Mouse (Mus musculus) midbrain, embryonic 14.5 days (tissue): ENCODE data around the gene Trub2. TPM values are rescaled to one million over a fixed set of nuclear protein-coding genes. Genes with fewer than 3 reads are reported as not detected.

ENCODE experiments used
- ATAC-seq: fragments of 200-750 bp; cut with Nextera tagmentation; 2 replicates; pipeline ENCODE4 v1.8.0; 2017; ENCODE audit warnings: moderate number of reproducible peaks, moderate library complexity; ENCODE audit not compliant: low FRiP score, low TSS enrichment
- DNase-seq: peaks from one replicate; pipeline ENCODE4 v3.0.0-alpha.2; 2015
- H3K27ac ChIP-seq: fragments of 300-500 bp; sonication (generic); replicated peaks from 2 replicates; pipeline ENCODE4 v1.5.1; 2014; ENCODE audit warnings: mild to moderate bottlenecking, low read depth, low read length, moderate library complexity
- H3K27me3 ChIP-seq: fragments of 300-500 bp; sonication (generic); 2 replicates; pipeline ENCODE4 v1.6.1; 2014; ENCODE audit warnings: low read length, control low read depth, mixed read lengths; ENCODE audit not compliant: control insufficient read depth, insufficient read depth
- H3K36me3 ChIP-seq: fragments of 300-500 bp; sonication (generic); 2 replicates; pipeline ENCODE4 v1.6.1; 2014; ENCODE audit warnings: low read length, control low read depth; ENCODE audit not compliant: control insufficient read depth, insufficient read depth
- H3K4me1 ChIP-seq: fragments of 300-500 bp; sonication (generic); 2 replicates; pipeline ENCODE4 v1.6.1; 2014; ENCODE audit warnings: mild to moderate bottlenecking, antibody characterized with exemption, low read length, control low read depth; ENCODE audit not compliant: control insufficient read depth, insufficient read depth
- H3K4me2 ChIP-seq: fragments of 300-500 bp; sonication (generic); 2 replicates; pipeline ENCODE4 v1.6.1; 2014; ENCODE audit warnings: mild to moderate bottlenecking, low read length, moderate library complexity
- H3K4me3 ChIP-seq: fragments of 300-500 bp; sonication (generic); replicated peaks from 2 replicates; pipeline ENCODE4 v1.5.1; 2014; ENCODE audit warnings: low read depth, low read length
- H3K9ac ChIP-seq: fragments of 300-500 bp; sonication (generic); replicated peaks from 2 replicates; pipeline ENCODE4 v1.6.1; 2014; ENCODE audit warnings: mild to moderate bottlenecking, low read length, moderate library complexity
- H3K9me3 ChIP-seq: fragments of 300-500 bp; sonication (generic); 2 replicates; pipeline ENCODE4 v1.6.1; 2016; ENCODE audit warnings: low read length, control low read depth, mixed read lengths; ENCODE audit not compliant: control insufficient read depth
- WGBS: fragments of 180-500 bp; shearing (Covaris S2); extraction: QIAGEN DNeasy Blood & Tissue Kit; methylation state at CpG from one replicate; pipeline ENCODE4 v1.1.7; 2014; 5-methylcytosine and 5-hydroxymethylcytosine counted together
- polyA plus RNA-seq: library from polyadenylated mRNA; unstranded; fragments of >200 nt; fragmentation: Nextera tagmentation; extraction: Ambion mirVana; gene quantifications from 2 replicates; pipeline ENCODE4 v1.2.1, GENCODE M21; 2014

The Trub2 gene
- polyA plus RNA-seq, 1 experiment from 2014 or later: 28.8 TPM

DNA sequence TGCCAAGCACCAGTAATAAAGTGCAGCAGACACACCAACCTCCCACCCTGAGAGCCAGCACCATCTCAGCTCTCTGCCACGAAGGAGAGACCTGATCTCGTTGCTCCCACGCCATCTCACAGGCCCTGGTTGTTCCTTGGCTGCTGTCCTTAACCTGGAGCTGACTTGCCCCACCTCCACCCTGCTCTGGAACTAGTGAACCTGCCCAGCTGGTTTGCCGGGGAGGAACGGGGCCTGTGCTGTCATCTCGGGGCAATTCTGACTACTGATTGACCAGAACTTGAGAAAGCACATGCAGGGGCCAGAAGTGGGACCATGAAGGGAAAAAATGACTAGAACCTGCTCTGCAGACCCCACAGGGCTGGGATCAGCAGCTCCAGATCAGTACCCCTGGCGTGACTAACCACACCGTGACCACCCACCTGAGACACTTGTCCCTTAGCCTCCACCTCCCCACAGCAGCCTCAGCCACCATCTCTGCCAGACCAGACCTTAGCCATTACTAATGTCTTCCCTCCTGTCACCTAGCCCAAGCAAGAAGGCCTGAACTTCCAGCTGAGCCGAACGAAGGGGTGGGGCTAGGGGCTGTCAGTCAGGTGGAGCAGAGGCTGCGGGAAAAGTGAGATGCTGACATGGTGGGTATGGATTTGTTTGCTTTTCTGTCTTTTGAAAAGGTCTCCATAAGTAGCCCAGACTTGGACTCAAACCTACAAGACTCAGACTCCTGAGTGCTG lies 20.2 kb downstream of the Trub2 start:
- H3K4me2 ChIP-seq: no peak overlapping the region
- no peak for DNase-seq
- H3K27ac ChIP-seq: no peak overlapping the region
- H3K4me3 ChIP-seq: no peak overlapping the region
- WGBS: 75% methylated on average over 11 of the region's 11 CpGs
- no peaks in the 10 kb centered on the region for H3K9me3 ChIP-seq
- no peak for ATAC-seq
- H3K27me3 ChIP-seq: no peaks in the 10 kb centered on the region
- H3K9ac ChIP-seq: no peak overlapping the region
- no peaks in the 10 kb centered on the region for H3K4me1 ChIP-seq
- no peaks in the 10 kb centered on the region for H3K36me3 ChIP-seq

DNA sequence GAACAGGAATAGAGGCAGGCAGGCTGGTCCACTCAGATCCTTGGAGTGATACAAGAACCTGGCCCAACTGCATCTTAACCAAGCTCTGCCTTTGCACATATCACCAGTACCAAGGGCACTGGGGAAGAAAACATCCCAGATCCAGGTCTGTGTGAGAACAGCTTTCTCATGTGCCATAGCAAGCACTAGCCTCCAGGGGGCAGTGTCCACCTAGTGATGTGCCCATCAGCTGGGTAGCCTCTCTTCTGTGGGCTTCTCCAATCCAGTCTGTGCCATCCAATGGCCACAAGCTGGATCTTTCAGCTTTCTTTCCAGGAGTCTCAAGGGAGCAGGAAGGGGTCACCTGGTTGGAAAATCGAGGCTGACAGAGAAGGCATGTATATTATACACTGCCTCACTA lies 23.5 kb downstream of the Trub2 start:
- ATAC-seq: no peak
- no peak overlapping the region for H3K27ac ChIP-seq
- H3K4me2 ChIP-seq: no peak overlapping the region
- H3K27me3 ChIP-seq: no peaks in the 10 kb centered on the region
- H3K9me3 ChIP-seq: no peaks in the 10 kb centered on the region
- H3K4me1 ChIP-seq: no peaks in the 10 kb centered on the region
- 7% methylated on average over 1 of the region's 1 CpGs for WGBS
- no peaks in the 10 kb centered on the region for H3K36me3 ChIP-seq
- peak; percentile 86 for DNase-seq
- H3K9ac ChIP-seq: no peak overlapping the region
- H3K4me3 ChIP-seq: no peak overlapping the region

DNA sequence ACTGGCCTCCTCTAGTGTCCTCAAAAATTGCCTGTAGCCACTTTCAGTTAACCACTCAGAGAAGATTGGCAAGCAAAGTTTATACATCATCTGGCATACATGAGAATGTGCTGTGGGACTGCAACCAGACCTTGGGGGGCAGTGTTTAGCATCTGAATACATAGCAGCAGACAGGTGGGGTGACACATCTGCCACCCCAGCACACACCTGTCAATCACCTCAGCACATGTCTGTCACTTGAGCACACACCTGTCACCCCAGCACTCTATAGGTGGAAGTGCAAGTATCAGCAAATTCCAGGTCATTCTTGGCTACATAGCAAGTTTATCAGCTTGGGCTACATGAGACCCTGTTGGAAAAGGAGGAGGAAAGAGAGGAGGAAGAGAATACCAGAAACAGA lies 32.6 kb downstream of the Trub2 start:
- Histone ChIP-seq H3K4me3 (no peak overlapping the region), H3K27ac (no peak overlapping the region), H3K9ac (no peak overlapping the region), H3K36me3 (no peaks in the 10 kb centered on the region), H3K9me3 (no peaks in the 10 kb centered on the region), H3K4me1 (0 out of 2 replicates have a peak, but pooled peaks cover 5% of the 10 kb centered on the region), H3K4me2 (no peak overlapping the region), H3K27me3 (peaks cover 20% of the 10 kb centered on the region)
- no peak for ATAC-seq
- DNase-seq: no peak

DNA sequence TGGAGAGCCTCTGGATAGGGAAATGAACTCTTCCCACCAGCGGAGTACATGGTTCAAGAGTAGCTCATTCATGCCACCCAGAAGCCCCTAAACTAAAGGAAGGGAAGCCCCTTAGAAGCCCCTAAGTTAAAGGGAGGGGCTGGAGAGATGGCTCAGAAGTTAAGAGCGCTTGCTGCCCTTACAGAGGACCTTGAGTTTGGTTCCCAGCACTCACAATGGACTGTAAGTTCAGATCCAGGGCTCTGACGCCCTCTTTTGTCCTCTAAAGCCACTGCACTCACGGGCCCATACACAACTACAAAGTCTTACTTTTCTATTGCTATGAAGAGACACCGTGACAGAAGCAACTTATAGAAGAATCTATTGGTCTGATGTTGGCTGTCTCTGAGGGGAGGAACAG lies 35.9 kb downstream of the Trub2 start:
- 0 out of 2 replicates have a peak, but pooled peaks cover 7% of the 10 kb centered on the region for H3K4me1 ChIP-seq
- no peak overlapping the region for H3K4me3 ChIP-seq
- H3K9me3 ChIP-seq: no peaks in the 10 kb centered on the region
- no peaks in the 10 kb centered on the region for H3K36me3 ChIP-seq
- DNase-seq: no peak
- no peak overlapping the region for H3K27ac ChIP-seq
- no peak overlapping the region for H3K9ac ChIP-seq
- WGBS: 90% methylated on average over 5 of the region's 5 CpGs
- no peak overlapping the region for H3K4me2 ChIP-seq
- no peak for ATAC-seq
- H3K27me3 ChIP-seq: peaks cover 29% of the 10 kb centered on the region

DNA sequence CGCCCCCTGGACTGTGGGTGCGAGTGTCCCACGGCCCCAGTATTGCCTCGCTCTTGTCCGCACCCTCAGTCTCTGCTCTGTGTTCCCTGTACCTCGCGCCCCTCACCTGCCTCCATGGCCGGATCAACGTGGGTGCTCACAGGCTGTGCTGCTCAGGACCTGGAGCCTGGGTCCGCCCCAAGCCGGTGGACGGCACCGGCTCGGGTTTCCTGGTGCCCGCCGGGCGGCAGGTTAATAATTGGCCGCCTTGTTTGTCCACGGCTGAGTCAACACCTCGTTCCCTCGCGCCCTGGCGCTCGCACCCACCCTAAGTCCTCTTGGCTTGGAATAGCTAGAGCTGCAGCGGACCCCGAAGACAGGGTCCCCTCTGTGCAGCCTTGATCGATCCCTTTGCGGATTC lies 36.8 kb downstream of the Trub2 start, which contains the start of gene Gm13420:
TSS of gene Gm13420 (minus strand) at position 189 of the 400 bp plus-strand sequence.
- peak within 1 kb of the TSS; percentile 17; the same call in 1 of the 2 replicates for H3K4me3 ChIP-seq

DNA sequence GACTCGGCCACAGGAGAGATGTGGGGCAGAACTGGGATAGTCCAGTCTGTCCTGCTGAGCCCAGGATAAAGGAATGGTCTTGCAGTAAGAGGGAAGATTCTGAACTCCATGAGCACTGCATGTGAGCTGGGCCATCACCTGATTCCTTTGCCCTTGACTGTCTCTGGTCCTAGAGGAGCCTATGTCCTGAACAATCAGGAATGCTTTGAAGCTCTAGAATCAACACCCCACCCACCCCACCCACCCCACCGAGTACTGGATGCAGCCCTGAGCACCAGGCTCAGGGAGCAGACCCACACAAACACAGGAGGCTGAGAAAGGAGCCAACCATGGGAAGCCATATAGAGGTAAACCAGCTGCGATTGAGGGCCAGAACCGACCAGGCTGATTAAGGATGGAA lies 39.8 kb downstream of the Trub2 start:
- Histone ChIP-seq H3K4me3 (no peak overlapping the region), H3K9me3 (no peaks in the 10 kb centered on the region), H3K36me3 (no peaks in the 10 kb centered on the region), H3K9ac (no peak overlapping the region), H3K27ac (no peak overlapping the region), H3K4me1 (peaks cover 11% of the 10 kb centered on the region; the same call in 1 of the 2 replicates), H3K4me2 (no peak overlapping the region), H3K27me3 (peaks cover 39% of the 10 kb centered on the region)
- DNase-seq (no peak), ATAC-seq (no peak)
- WGBS: 85% methylated on average over 4 of the region's 4 CpGs

More for the DNA sequence above, 36.8 kb downstream of the Trub2 start, which contains the start of gene Gm13420:
- 6% methylated on average over 28 of the region's 28 CpGs for WGBS
- no peaks in the 10 kb centered on the region for H3K36me3 ChIP-seq
- ATAC-seq (no peak), DNase-seq (no peak)
- H3K27me3 ChIP-seq: peaks cover 36% of the 10 kb centered on the region
- H3K9ac ChIP-seq: 0 out of 2 replicates have a peak within 1 kb of the TSS, but pooled peaks have one; percentile 16
- H3K27ac ChIP-seq: no peak within 1 kb of the TSS
- H3K9me3 ChIP-seq: no peaks in the 10 kb centered on the region
- peak within 1 kb of the TSS; percentile 36 for H3K4me2 ChIP-seq
- H3K4me1 ChIP-seq: peaks cover 11% of the 10 kb centered on the region; the same call in 1 of the 2 replicates

DNA sequence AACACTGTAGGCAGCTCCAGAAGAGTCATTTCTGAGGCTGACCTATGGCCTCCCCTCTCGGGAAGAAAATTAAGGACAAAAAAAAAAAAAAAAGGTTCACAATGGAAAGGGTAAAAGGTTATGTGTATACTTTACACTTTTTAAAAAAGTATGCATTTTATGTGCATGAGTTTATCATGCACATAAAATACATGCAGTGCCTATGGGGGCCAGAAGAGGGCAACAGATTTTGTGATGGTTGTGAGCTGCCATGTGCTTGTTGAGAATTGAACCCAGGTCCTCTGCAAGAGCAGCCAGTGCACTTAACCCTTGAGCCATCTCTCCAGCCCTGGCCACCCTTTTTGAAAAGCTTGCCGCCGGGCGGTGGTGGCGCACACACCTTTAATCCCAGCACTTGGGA lies 40.5 kb downstream of the Trub2 start:
- no peak overlapping the region; the same call in 1 of the 2 replicates for H3K9ac ChIP-seq
- peaks cover 11% of the 10 kb centered on the region; the same call in 1 of the 2 replicates for H3K4me1 ChIP-seq
- ATAC-seq (no peak), DNase-seq (peak; percentile 35)
- 58% methylated on average over 5 of the region's 5 CpGs for WGBS
- H3K36me3 ChIP-seq: no peaks in the 10 kb centered on the region
- no peaks in the 10 kb centered on the region for H3K9me3 ChIP-seq
- H3K27me3 ChIP-seq: peaks cover 38% of the 10 kb centered on the region
- peak overlapping the region; percentile 69; the same call in 1 of the 2 replicates for H3K4me2 ChIP-seq
- no peak overlapping the region for H3K4me3 ChIP-seq
- H3K27ac ChIP-seq: no peak overlapping the region

DNA sequence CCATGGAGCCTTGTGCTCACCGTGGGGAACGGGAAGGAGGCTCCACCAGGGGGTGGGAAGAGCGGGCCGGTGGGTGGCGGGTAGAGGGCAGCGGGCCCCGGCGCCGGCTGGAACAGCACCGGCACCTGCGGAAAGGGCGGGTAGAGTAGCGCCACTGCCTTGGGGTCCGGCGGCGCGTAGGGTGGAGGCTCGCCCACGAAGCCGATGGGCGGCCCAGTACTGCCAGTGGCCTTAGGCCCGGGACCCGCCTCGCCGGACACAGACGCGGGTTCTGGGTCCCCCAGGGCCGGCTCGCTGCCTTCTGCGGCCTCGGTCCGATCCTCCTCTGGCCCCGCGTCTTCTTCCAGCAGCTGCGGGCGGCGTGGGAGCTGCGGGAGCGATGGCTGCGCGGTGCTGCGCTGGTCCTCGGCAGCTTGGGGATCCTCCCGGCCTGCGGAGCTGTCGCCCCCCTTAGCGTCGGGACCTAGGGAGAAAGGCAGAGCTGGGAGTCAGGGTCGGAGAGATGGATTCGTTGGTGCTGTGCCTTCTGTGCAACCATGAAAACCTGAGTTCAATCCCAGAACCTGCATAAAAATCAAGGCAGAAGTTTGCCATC lies 41.0 kb downstream of the Trub2 start:
- ATAC-seq: no peak
- peak overlapping the region; percentile 69 for H3K4me2 ChIP-seq
- H3K9me3 ChIP-seq: no peaks in the 10 kb centered on the region
- no peak overlapping the region for H3K27ac ChIP-seq
- no peaks in the 10 kb centered on the region for H3K36me3 ChIP-seq
- H3K27me3 ChIP-seq: peaks cover 33% of the 10 kb centered on the region
- H3K4me1 ChIP-seq: peaks cover 11% of the 10 kb centered on the region; the same call in 1 of the 2 replicates
- 4% methylated on average over 50 of the region's 50 CpGs for WGBS
- H3K9ac ChIP-seq: peak overlapping the region; percentile 60
- peak; percentile 36 for DNase-seq
- peak overlapping the region; percentile 38 for H3K4me3 ChIP-seq
